Mouse (Mus musculus): ENCODE results near the gene Fabp7.

The Fabp7 gene

GRCm38 (mm10) chr10:57784876-57785150 is at the start of gene Fabp7:
Gene Fabp7 (plus strand): TSS chr10:57784881.
- no peak for DNase-seq (ENCODE audit: low spot score)

GRCm38 (mm10) chr10:57740733-57741132 is 43.9 kb upstream of the Fabp7 start:
- DNase-seq (ENCODE audit: low spot score) = no peak

GRCm38 (mm10) chr10:57741351-57741750 is 43.3 kb upstream of the Fabp7 start:
- DNase-seq (ENCODE audit: low spot score) = no peak

DNA sequence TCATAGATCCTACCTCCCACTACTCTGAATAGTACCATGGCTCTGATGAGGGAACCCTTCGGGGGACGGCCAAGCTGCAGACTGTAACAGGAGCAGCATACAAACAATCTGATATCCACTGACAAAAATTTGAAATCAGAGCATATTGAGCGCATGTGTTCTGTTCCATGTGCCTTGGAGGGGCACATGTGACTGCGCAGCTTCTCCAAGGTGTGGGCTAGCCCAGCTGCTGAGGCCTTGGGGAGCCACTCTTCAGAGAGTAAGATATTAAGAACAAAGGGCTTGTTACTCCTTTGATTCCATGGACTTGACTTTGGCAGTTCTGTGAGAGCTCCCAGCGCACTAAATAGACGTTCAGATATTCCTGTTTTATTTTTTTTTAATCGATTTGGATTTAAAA is 41.6 kb upstream of the Fabp7 start:
- no peak for DNase-seq (ENCODE audit: low spot score)

- peak; percentile 90 for DNase-seq (ENCODE audit: low spot score)
These were observed 41.1 kb upstream of the Fabp7 start for GRCm38 (mm10) chr10:57743606-57744016.

DNA sequence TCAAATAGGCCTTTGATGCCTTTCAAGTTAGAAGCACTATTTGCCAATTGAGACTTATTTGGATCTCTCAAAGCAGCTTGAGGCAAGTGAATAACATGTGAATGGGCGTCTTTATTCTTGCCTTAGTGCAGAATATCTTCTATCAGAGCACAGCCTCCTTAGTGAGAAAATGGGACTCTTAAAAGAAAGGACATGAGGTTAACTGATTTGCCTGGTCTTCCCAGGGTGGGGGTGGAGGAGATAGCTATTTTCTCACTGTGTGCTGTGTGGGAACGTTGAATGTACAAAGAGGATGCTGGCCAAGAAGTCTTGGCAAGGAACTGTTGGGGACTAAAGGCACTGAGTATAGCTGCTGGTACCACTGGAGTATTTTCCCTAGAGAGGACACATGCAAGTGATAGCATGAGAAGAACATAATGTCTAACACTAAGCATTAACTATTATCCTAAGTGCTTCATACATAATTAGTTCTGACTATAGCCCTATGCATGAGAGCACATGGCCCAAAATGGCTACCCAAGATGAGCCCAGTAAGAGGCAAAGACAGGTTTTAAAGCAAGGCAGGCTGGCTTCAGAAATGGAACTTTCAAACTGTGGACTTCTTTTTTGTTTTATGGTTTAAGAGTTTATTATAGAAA is 40.4 kb upstream of the Fabp7 start:
- DNase-seq (ENCODE audit: low spot score) = no peak

DNA sequence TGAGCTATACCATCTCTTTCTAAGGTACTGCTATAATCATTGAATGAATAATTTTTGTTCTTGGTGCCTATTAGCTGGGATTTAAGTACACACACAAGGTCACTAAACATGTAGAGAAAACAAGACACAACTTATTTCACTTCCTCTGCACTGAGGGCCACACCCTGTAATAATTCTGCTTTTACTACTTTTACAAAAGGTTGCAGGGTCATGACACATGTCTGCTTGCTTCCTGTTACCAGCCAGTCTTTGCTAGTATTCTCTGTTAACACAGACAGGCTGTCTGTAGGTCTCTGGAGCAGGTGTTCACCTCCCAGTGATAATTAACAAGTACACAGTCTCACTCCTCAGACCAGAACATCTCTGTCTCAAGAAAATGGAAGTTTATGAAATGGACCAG is 39.2 kb upstream of the Fabp7 start:
- no peak for DNase-seq (ENCODE audit: low spot score)

- no peak for DNase-seq (ENCODE audit: low spot score)
These were observed 37.6 kb upstream of the Fabp7 start for GRCm38 (mm10) chr10:57747127-57747526.

DNA sequence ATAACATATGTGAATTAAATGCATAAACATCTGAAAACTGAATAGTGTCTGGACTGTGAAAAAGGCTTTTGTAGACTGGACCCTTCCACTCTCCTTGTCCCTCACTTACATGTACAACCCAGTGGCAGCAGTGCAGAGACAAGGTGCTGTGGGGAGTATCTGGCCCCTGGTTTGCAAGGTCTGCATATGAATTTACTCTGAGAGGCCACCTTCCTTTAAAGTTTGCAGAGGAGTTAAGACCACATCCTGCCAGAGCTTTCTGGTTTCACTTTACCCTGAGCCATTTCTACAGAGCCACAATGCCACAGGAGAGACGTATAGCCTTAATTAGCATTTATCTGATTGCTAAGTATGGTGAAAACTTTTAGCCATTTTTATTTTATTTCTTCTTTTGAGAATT is 31.3 kb upstream of the Fabp7 start:
- no peak for DNase-seq (ENCODE audit: low spot score)

DNA sequence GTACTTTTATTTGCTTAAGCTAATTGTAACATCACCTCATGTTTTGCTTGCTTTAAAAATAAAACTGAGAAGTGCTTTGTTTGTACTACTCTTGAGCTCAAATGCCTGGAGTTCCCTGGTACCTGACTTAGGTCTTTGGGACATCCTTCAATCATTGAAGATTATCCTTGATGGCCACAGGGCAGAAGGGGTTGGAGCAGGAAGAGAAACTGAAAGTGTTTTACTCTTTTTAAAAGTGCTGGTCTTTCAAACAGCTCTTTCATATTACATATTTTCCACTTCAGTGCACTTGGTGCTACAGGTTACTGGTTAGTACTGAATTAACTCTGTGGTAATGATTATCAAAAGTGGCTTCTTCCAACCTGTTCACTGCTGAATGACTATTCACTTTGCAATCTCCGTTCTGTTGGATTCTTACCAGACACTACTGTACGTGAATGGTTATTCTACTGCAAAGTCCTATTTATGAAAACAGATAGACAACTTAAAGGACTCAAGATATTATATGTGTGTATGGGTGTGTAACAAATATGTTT is 29.4 kb upstream of the Fabp7 start:
- DNase-seq (ENCODE audit: low spot score) = no peak

- no peak for DNase-seq (ENCODE audit: low spot score)
These were observed 25.7 kb upstream of the Fabp7 start for GRCm38 (mm10) chr10:57758999-57759398.

DNA sequence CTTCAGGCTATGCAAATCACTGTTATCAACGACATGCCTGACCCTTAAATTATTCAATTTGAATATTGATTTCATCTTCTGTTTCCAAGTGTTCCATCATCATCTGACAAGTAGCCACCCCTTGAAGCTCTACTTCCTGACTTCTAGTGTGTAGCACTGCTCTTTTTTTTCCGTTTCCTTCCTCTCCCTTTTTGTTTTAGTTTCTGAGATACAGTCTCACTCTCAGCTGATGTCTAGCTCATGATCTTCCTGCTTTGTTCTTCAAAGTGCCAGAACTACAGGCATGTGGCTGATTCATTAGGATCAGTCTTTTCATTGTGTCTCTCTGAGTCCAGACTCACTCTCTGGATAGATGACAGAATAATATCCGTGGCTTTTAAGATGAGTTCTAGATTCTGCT is 24.0 kb upstream of the Fabp7 start:
- DNase-seq (ENCODE audit: low spot score) = no peak

GRCm38 (mm10) chr10:57763044-57763443 is 21.6 kb upstream of the Fabp7 start:
- no peak for DNase-seq (ENCODE audit: low spot score)

GRCm38 (mm10) chr10:57783289-57784130 is 1.2 kb upstream of the Fabp7 start:
- DNase-seq (ENCODE audit: low spot score) = no peak

DNA sequence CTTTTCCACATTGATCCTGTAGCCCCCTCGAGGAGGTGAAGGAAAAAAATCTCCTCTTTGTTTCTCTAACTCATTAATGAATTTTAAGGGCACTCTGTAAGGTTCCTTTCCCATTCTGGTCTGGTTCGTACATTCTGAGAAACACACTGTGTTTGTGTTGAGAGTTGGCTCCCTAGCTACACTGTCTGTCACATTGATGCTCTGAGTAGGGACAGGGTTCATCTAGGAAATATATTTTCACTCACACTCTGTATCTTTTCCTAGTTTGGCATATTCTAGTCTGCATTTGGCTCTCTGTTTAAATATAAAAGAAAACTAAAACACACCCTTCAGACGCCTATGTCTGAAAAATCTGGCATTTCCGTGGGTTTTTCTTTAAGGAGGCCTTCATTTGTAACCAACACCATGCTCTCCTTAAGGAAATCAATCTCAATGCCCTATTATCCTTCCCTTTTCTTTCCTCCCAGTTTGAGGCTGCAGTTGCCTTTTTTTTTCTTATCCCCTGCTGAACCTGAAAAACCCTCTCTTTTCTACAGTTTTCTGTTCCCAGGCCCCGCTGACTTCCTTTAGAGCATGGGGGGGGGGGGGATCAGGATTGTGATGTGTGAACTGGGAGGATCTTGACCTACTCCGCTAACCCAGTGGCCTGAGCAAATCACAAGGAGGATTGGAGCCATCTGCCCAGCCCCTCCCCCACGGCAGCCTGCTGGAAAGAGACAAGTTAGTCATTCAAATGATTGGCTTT is 378 bp upstream of the Fabp7 start:
- peak; percentile 79 for DNase-seq (ENCODE audit: low spot score)

GRCm38 (mm10) chr10:57785552-57785951 is 871 bp downstream of the Fabp7 start:
- no peak for DNase-seq (ENCODE audit: low spot score)

GRCm38 (mm10) chr10:57792957-57793356 is 8.3 kb downstream of the Fabp7 start:
- DNase-seq (ENCODE audit: low spot score) = no peak

GRCm38 (mm10) chr10:57794018-57794417 is 9.3 kb downstream of the Fabp7 start, which contains the start of gene Smpdl3a:
Gene Smpdl3a (plus strand): TSS chr10:57794335.
- DNase-seq (ENCODE audit: low spot score) = no peak

DNA sequence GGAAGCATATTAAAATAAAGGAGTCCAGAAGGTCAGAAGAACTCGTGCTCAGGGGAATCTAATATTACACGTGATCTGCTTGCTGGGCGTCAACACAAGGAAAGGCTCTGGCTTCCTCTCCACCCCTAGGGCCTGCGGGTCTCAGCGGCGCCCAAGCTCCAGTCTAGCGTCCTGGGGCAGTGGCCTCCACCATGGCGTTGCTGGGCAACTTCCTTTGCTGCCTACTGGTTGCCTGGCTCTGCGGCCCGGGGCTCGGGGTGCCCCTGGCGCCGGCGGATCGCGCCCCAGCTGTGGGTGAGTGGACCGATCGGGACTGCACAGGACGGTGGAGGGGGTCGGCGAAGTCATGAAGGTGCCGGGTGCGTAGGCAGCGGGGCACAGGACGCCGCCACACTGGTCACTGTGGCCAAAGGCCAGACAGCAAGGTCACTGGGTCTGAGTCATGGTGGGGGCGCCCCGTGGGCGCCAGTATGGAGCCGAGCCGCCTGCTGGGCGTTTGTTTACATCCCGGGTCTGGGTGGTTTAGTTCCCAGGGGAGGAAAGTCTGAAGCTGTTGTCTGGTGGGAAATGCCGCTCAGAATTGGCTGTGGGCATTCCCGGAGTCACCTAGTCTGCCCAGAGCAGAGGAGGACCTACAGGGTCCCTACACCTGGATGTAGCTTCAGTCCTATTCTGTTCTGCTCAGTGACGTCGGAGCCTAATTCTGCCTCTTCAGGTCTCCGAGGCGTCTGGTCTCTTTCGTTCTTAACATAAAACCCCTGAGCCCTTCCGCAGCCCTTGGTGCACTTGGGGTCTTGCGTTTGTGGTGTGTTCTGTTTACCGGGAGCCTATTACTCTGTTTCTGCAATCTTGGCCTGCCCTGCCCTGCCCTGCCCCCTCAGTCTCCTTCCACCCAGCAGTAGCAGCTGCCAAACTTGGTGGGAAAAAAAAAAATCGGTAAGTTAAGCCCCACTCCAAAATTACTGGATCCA is 10.1 kb downstream of the Fabp7 start:
- DNase-seq (ENCODE audit: low spot score) = peak; percentile 51

GRCm38 (mm10) chr10:57795542-57795941 is 10.9 kb downstream of the Fabp7 start:
- DNase-seq (ENCODE audit: low spot score) = peak; percentile 11

DNA sequence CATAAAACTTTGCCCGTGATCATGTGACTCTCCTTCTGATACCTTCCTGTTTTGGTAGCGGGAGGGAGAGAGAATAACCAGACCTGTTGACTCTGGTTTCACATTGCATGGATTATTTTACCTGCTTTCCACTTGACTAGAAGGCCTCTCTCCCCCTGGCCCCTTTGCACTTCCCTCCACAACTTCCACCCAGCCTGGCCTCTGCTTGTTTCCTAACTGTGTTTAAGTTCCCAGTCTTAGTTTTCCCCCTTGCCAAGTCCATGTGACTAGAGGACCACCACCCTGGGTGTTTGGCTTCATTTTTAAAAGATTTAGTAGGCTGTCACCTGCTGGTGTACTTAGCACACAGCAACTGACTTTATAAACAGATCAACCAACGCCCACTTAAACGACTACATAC is 11.4 kb downstream of the Fabp7 start:
- DNase-seq (ENCODE audit: low spot score) = peak; percentile 48

DNA sequence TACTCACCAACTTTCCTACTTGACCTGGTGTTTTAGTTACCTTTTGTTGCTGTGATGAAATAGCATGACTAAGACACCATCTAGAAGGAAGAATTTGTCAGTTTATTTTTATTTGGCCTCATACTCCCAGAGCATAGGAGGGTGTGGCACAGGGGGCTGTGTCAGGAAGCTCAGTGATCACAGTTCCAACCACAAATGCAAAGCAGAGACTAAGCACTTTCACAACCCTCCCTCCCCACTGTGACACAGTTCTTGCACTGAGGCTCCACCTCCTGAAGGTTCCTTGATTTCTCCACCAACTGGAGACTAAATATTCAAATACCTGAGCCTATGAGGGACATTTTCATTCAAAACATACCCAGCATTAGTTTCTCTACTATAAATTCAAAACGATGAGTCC is 14.8 kb downstream of the Fabp7 start:
- DNase-seq (ENCODE audit: low spot score) = no peak

Data from retina, embryonic 14.5 days (tissue).